ENCODE assay signal across 11 mouse cellular contexts in the genomic region with DNA sequence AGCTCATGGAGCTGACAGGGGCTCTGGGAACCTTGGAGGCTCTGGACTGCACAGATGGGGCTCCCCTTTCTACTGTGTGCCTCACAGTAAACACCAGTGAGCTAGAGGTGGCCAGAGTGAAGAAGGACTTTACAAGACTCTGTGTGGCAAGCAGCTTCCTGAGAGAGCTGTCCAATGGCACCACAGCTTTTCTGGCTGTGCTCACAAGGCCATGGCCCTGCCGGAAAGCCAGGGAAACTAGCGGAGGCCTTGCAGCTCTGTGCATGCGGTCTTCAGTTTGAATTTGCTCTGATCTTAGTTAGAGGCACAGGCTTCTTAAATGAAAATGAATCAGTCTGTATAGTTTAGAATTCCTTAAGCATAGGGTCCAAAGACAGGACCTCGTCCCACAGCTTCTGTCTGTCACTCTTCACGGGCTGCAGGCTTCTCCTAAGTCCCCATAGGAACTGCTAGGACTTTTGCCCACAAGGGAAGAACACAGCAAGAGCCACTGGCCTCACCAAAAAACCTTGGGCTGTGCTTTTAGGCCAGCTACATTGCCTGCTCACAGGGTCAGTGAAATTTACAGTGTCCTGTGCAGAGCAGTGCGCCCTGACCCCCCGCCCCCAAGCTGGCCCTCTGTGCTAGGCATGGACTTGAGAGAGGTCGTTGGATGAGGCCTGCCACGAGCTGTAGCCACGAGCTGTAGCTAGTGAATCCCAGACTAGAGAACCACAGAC.
DNase-seq lines count a peak whose midpoint lies in the region; ATAC-seq and TF ChIP-seq lines count a peak whose summit lies in the region.
"Had no signal": no experiment of that assay in that cellular context is flagged by ENCODE, and none has a peak within 500 bp of the region (broad histone marks: within the 10 kb centered on the region; RNA-seq: fewer than 3 reads in every experiment).

No protein-coding gene starts in this region.

- no peak for TF ChIP-seq CTCF in embryonic fibroblast, embryonic 13.5 days (IDR thresholded peaks at IDR 0.05; ENCODE audit: borderline replicate concordance, insufficient read depth, low read length)
- TF ChIP-seq CTCF in liver, embryonic 14.5 days (IDR thresholded peaks at IDR 0.05; ENCODE audit: low read depth) = no peak

- H3K36me3 ChIP-seq in hindbrain, embryonic 10.5 days = no peaks in the 10 kb centered on the region
- H3K36me3 ChIP-seq in hindbrain, embryonic 14.5 days (replicated peaks; ENCODE audit: control insufficient read depth, insufficient read depth) = no peaks in the 10 kb centered on the region
- no peaks in the 10 kb centered on the region for H3K36me3 ChIP-seq in liver, embryonic 14.5 days (replicated peaks; ENCODE audit: control insufficient read depth, insufficient read depth, low read depth)
- H3K36me3 ChIP-seq: G1E had no signal

- ATAC-seq in hindbrain, embryonic 14.5 days (ENCODE audit: low FRiP score) = no peak
- ATAC-seq in liver, embryonic 14.5 days (ENCODE audit: insufficient read depth) = peak; percentile 27; the same call in 1 of the 2 replicates

- TF ChIP-seq EP300 in liver, embryonic 14.5 days (IDR thresholded peaks at IDR 0.05; ENCODE audit: low read depth) = no peak

- no peaks in the 10 kb centered on the region for H3K9me3 ChIP-seq in hindbrain, embryonic 10.5 days
- no peaks in the 10 kb centered on the region for H3K9me3 ChIP-seq in hindbrain, embryonic 14.5 days (ENCODE audit: control insufficient read depth, low read length)
- no peaks in the 10 kb centered on the region for H3K9me3 ChIP-seq in liver, embryonic 14.5 days (ENCODE audit: control insufficient read depth, low read length)

- H3K27me3 ChIP-seq in hindbrain, embryonic 10.5 days (ENCODE audit: insufficient read depth, poor library complexity, severe bottlenecking) = no peaks in the 10 kb centered on the region
- no peaks in the 10 kb centered on the region for H3K27me3 ChIP-seq in hindbrain, embryonic 14.5 days (ENCODE audit: control insufficient read depth, insufficient read depth, low read length)
- no peaks in the 10 kb centered on the region for H3K27me3 ChIP-seq in liver, embryonic 14.5 days (ENCODE audit: control insufficient read depth, insufficient read depth, low read length)

- H3K9ac ChIP-seq in hindbrain, embryonic 14.5 days = no peak overlapping the region
- no peak overlapping the region for H3K9ac ChIP-seq in liver, embryonic 14.5 days (replicated peaks)

- H3K4me3 ChIP-seq in hindbrain, embryonic 10.5 days = no peak overlapping the region
- H3K4me3 ChIP-seq in hindbrain, embryonic 14.5 days (replicated peaks; ENCODE audit: low read length) = no peak overlapping the region
- H3K4me3 ChIP-seq in embryonic fibroblast, embryonic 13.5 days (ENCODE audit: insufficient read depth, low read length) = no peak overlapping the region
- H3K4me3 ChIP-seq in liver, embryonic 14.5 days (ENCODE audit: insufficient read depth in 1 of 2, low read depth in 2 of 2, low read length in 2 of 2) = no peak overlapping the region
- H3K4me3 ChIP-seq: erythroblast, embryonic 14.5 days had no signal

- no peak overlapping the region for H3K4me2 ChIP-seq in hindbrain, embryonic 14.5 days (replicated peaks)
- no peak overlapping the region for H3K4me2 ChIP-seq in liver, embryonic 14.5 days (ENCODE audit: low read depth)

- H3K27ac ChIP-seq in hindbrain, embryonic 10.5 days = peak overlapping the region; percentile 56
- H3K27ac ChIP-seq in hindbrain, embryonic 14.5 days = no peak overlapping the region
- peak overlapping the region; percentile 54; the same call in 1 of the 2 replicates for H3K27ac ChIP-seq in embryonic fibroblast, embryonic 13.5 days (ENCODE audit: insufficient read depth, low read length)
- H3K27ac ChIP-seq in liver, embryonic 14.5 days = no peak overlapping the region

- peak; percentile 5 for DNase-seq in hindbrain, embryonic 10.5 days (ENCODE audit: low spot score)
- DNase-seq in hindbrain, embryonic 14.5 days (ENCODE audit: low spot score) = no peak
- DNase-seq in adrenal gland, adult 8-10 months = peak; percentile 78
- DNase-seq in liver, embryonic 14.5 days (ENCODE audit: low read depth in 3 of 3, low spot score in 3 of 3) = no peak
- DNase-seq in urinary bladder, postnatal 10 days (ENCODE audit: low spot score) = no peak
- no peak for DNase-seq in urinary bladder, postnatal 25 days (ENCODE audit: low spot score)
- DNase-seq in B cell, adult 2 months = no peak
- DNase-seq: midbrain, embryonic 14.5 days had no signal

- peaks cover 30% of the 10 kb centered on the region for H3K4me1 ChIP-seq in hindbrain, embryonic 10.5 days (replicated peaks)
- peaks cover 10% of the 10 kb centered on the region; the same call in 1 of the 2 replicates for H3K4me1 ChIP-seq in hindbrain, embryonic 14.5 days (replicated peaks; ENCODE audit: control insufficient read depth, insufficient read depth, low read length)
- peaks cover 21% of the 10 kb centered on the region for H3K4me1 ChIP-seq in embryonic fibroblast, embryonic 13.5 days (ENCODE audit: control insufficient read depth, insufficient read depth, low read length)
- peaks cover 0 to 20% of the 10 kb centered on the region in 2 experiments; a peak in 2 of 4 replicates for H3K4me1 ChIP-seq in liver, embryonic 14.5 days (replicated peaks; ENCODE audit: control insufficient read depth in 2 of 2, insufficient read depth in 2 of 2, low read length in 1 of 2)

- TF ChIP-seq POLR2A in embryonic fibroblast, embryonic 13.5 days (IDR thresholded peaks at IDR 0.05; ENCODE audit: low read depth, low read length) = no peak

- 76% methylated on average over 10 of the region's 10 CpGs for WGBS in hindbrain, embryonic 10.5 days
- WGBS in hindbrain, embryonic 14.5 days = 84% methylated on average over 10 of the region's 10 CpGs
- WGBS in liver, embryonic 14.5 days (ENCODE audit: insufficient replicate concordance) = 48% methylated on average over 10 of the region's 10 CpGs

Comparison
In these comparisons a context has a peak if more than half of its experiments do, and no peak if none do; other contexts are left out.
1. DNase-seq: peak in hindbrain, embryonic 10.5 days (single experiment) and adrenal gland, adult 8-10 months (single experiment); none in hindbrain, embryonic 14.5 days (single experiment), liver, embryonic 14.5 days (0 of 3), urinary bladder, postnatal 10 days (single experiment), urinary bladder, postnatal 25 days (single experiment) and B cell, adult 2 months (0 of 2).
2. H3K27ac ChIP-seq: peak in hindbrain, embryonic 10.5 days (single experiment) and embryonic fibroblast, embryonic 13.5 days (single experiment); none in hindbrain, embryonic 14.5 days (single experiment) and liver, embryonic 14.5 days (single experiment).